Mouse (Mus musculus) neural tube, embryonic 14.5 days (tissue): Measurements from ENCODE around the gene Uvssa. TPM values are rescaled to one million over a fixed set of nuclear protein-coding genes. Genes with fewer than 3 reads are reported as not detected.
"Not testable (repeated sequence)": the region's sequence is repeated elsewhere in the genome, so short reads cannot be mapped to it uniquely, and the experiment has no call there.

Experiments used
- ATAC-seq: fragments of 200-750 bp; cut with Nextera tagmentation; 2 replicates; pipeline ENCODE4 v1.8.0; 2017; ENCODE audit warnings: low read depth, mild to moderate bottlenecking, moderate TSS enrichment, moderate library complexity
- H3K27ac ChIP-seq: fragments of 300-500 bp; sonication (generic); 2 replicates; pipeline ENCODE4 v1.5.1; 2014; ENCODE audit warnings: low read depth, mild to moderate bottlenecking, control low read depth, low read length, moderate library complexity, mixed read lengths
- H3K27me3 ChIP-seq: fragments of 300-500 bp; sonication (generic); 2 replicates; pipeline ENCODE4 v1.6.1; 2014; ENCODE audit warnings: low read length; ENCODE audit not compliant: control insufficient read depth, insufficient read depth
- H3K36me3 ChIP-seq: fragments of 300-500 bp; sonication (generic); 2 replicates; pipeline ENCODE4 v1.6.1; 2014; ENCODE audit warnings: low read length, mixed read lengths; ENCODE audit not compliant: control insufficient read depth, insufficient read depth
- H3K4me1 ChIP-seq: fragments of 300-500 bp; sonication (generic); 2 replicates; pipeline ENCODE4 v1.6.1; 2014; ENCODE audit warnings: low read length; ENCODE audit not compliant: control insufficient read depth, insufficient read depth
- H3K4me2 ChIP-seq: fragments of 300-500 bp; sonication (generic); 2 replicates; pipeline ENCODE4 v1.6.1; 2014; ENCODE audit warnings: mild to moderate bottlenecking, low read depth, low read length, control low read depth
- H3K4me3 ChIP-seq: fragments of 300-500 bp; sonication (generic); 2 replicates; pipeline ENCODE4 v1.5.1; 2014; ENCODE audit warnings: low read depth, low read length, control low read depth, mixed read lengths
- H3K9ac ChIP-seq: fragments of 300-500 bp; sonication (generic); replicated peaks from 2 replicates; pipeline ENCODE4 v1.6.1; 2014; ENCODE audit warnings: low read depth, mild to moderate bottlenecking, control low read depth, low read length, mixed read lengths
- H3K9me3 ChIP-seq: fragments of 300-500 bp; sonication (generic); 2 replicates; pipeline ENCODE4 v1.6.1; 2016; ENCODE audit warnings: low read length; ENCODE audit not compliant: control insufficient read depth
- WGBS: fragments of 180-500 bp; shearing (Covaris S2); extraction: QIAGEN DNeasy Blood & Tissue Kit; methylation state at CpG from one replicate; pipeline ENCODE4 v1.1.7; 2014; 5-methylcytosine and 5-hydroxymethylcytosine counted together
- polyA plus RNA-seq: library from polyadenylated mRNA; unstranded; fragments of >200 nt; fragmentation: Nextera tagmentation; extraction: Ambion mirVana; gene quantifications from 2 replicates; pipeline ENCODE4 v1.2.1, GENCODE M21; 2014

Gene Uvssa
- polyA plus RNA-seq = 8.7 and 9.0 TPM in 2 replicates

DNA sequence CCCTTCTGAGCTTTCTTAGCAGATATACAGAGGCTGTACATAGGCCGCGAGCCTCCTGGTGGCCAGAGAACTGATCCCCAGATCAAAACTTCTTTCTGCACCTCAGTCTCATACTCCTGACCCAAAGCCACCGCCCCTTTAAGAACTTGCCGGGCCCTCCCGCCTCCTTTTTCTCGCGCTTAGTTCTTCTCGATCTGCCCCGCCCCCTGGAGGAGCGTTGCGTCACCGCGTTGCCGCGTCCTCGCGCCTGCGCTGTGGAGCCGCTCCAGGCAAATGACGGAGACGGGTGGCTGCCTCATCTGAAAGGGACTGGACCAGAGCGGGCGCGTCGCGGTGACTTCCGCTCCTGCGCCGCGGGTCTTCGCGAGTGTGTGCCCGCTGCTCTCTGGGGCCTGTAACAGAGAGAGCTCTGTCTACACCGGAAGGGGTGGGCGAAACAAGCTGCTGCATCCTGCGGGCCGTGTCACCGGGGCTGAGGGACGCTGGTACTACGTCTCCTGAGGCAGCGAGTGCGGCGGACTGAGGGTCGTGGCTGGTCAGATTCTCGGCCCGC is at the start of gene Uvssa:
Gene Uvssa (plus strand): TSS at position 248 of the 553 bp plus-strand sequence.
- WGBS = under 1% methylated on average over 46 of the region's 46 CpGs
- peak; percentile 99 for ATAC-seq

DNA sequence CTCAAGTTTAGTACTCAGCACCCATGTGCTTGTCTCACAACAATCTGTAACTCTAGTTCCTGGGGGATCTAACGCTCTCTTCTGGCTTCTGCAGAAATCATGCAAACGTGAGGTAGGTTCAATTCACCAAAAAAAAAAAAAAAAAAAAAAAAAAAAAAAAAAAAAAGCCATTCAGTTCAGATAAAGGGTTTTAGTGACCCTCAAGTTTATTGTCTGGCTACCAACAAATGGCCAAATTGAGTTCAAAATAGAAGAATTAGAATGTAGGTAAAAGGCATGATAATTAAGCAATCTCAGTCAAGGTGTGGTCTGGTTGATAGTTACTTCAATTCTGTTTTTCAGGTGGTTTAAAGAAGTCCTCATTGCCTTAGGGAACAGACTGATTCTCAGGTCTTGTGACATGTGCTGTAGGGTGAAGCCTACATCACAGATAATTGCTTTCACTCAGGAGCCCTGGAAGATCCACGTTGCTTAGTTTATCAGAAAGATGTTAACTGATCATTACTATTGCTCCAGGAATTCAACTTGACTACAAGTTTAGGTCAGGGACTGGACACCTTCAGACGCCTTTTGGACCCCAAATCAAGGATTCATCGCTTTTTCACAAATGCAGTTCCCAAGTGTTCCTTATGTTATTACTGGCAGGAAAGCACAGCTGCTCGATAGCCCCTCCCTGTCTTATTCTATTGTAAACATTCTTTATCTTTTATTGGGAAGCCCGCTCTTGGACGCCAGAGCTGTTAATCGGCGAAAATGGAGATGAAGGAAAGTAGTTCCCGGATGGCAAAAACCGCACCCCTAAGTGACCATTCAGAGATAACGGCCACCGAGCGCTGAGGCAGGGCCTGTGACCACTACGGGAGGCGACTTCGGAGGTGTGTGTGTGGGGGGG is 43.7 kb upstream of the Uvssa start:
- H3K27ac ChIP-seq = peak overlapping the region; percentile 84

More for the DNA sequence above, at the start of gene Uvssa:
- Histone ChIP-seq H3K27ac (peak within 1 kb of the TSS; percentile 97), H3K4me2 (peak within 1 kb of the TSS; percentile 87), H3K4me3 (peak within 1 kb of the TSS; percentile 66), H3K27me3 (no peaks in the 10 kb centered on the region), H3K9ac (peak within 1 kb of the TSS; percentile 75), H3K36me3 (peaks cover 2% of the 10 kb centered on the region; the same call in 1 of the 2 replicates), H3K4me1 (peaks cover 11% of the 10 kb centered on the region), H3K9me3 (no peaks in the 10 kb centered on the region)

DNA sequence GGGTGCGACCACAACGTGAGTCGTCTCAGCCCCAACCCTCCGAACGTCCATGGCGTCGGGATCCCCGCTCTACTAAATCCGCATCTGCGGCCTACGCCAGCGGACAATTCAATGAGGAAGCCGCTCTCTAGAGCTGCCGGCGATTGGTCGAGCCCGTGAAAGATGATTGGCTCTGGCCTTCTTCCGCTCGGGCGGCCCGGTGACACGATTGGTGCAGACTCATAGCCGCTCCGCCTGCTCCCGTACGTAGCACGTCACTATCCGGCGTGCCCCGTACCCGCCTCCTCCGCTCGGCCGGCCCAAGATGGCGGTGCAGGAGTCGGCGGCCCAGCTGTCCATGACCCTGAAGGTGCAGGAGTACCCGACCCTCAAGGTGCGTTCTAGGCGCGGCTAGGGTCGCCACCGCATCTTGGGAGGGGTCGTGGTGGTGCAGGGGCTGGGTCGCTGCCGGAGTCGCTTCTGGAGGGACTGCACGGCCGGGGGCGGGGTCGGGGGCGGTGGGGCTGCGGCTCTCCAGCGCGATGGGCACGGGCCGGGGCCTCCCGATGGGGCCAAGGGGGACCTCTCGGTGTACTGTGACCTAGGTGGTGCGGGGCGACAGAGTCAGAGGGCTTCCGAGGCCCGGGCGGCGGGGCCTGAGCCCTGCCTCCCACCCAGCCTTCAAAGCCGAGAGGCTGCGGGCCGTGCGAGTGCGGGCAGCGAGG is 42.9 kb upstream of the Uvssa start, which contains the start of gene Maea:
Gene Maea (plus strand): TSS at position 237 of the 704 bp plus-strand sequence.
- WGBS = 1% methylated on average over 70 of the region's 71 CpGs
- H3K4me1 ChIP-seq = peaks cover 14% of the 10 kb centered on the region
- ATAC-seq = peak; percentile 100
- H3K27ac ChIP-seq = peak within 1 kb of the TSS; percentile 84
- peak within 1 kb of the TSS; percentile 99 for H3K4me3 ChIP-seq
- peak within 1 kb of the TSS; percentile 95 for H3K9ac ChIP-seq
- H3K27me3 ChIP-seq = no peaks in the 10 kb centered on the region
- peak within 1 kb of the TSS; percentile 89 for H3K4me2 ChIP-seq
- no peaks in the 10 kb centered on the region for H3K9me3 ChIP-seq
- no peaks in the 10 kb centered on the region for H3K36me3 ChIP-seq

More for the DNA sequence above, 43.7 kb upstream of the Uvssa start:
- Histone ChIP-seq H3K9me3 (no peaks in the 10 kb centered on the region), H3K4me2 (peak overlapping the region; percentile 63), H3K27me3 (no peaks in the 10 kb centered on the region), H3K36me3 (no peaks in the 10 kb centered on the region), H3K4me1 (peaks cover 14% of the 10 kb centered on the region), H3K9ac (peak overlapping the region; percentile 69), H3K4me3 (peak overlapping the region; percentile 99)
- 21% methylated on average over 18 of the region's 18 CpGs for WGBS
- ATAC-seq = peak; percentile 12; the same call in 1 of the 2 replicates

DNA sequence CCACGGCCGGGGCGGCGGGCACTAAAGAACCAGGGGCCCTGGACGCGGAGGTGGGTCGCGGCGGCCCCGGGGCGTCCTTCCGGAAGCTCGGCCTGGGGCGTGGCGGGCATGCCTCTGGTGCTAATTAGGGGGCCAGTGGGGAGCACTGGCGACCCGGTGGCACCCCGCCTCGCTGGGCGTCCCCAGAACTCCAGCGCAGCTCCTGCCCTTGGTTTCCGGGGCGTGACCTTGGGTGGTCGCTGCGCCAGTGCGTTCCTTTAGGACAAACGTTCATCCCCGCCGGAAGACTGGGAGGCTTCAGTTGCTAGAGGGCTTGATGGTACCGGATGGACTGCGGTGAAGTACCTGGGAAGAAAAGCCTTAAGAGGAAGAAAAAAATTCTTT is 42.4 kb upstream of the Uvssa start:
- under 1% methylated on average over 31 of the region's 31 CpGs for WGBS
- peak overlapping the region; percentile 74 for H3K27ac ChIP-seq

DNA sequence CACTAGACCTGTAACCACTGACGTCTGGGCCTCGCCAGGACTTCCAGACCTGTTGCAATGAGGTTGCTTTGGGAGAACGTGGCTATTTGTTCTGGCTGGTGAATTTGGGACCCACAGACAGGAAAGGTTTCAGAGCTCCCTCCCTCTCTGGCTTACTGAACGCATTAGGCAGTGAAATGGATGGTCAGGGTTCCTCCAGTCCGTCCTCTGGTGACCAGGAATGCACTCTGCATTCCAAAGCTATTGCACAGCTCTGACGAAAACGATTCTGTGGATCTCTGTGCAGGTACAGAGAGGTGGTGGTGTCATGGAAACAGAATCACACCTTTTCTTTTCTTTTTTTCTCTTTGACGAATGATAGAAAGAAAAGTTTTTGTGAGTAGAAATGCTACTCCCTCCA is 41.1 kb upstream of the Uvssa start:
- Histone ChIP-seq H3K36me3 (no peaks in the 10 kb centered on the region), H3K4me2 (peak overlapping the region; percentile 89; the same call in 1 of the 2 replicates), H3K27ac (no peak overlapping the region), H3K27me3 (no peaks in the 10 kb centered on the region), H3K9ac (no peak overlapping the region), H3K9me3 (no peaks in the 10 kb centered on the region), H3K4me1 (peaks cover 18% of the 10 kb centered on the region), H3K4me3 (no peak overlapping the region)
- no peak for ATAC-seq
- 85% methylated on average over 8 of the region's 8 CpGs for WGBS

More for the DNA sequence above, 42.4 kb upstream of the Uvssa start:
- peak overlapping the region; percentile 89 for H3K4me2 ChIP-seq
- H3K9ac ChIP-seq = peak overlapping the region; percentile 95
- H3K4me1 ChIP-seq = peaks cover 16% of the 10 kb centered on the region
- peak overlapping the region; percentile 99 for H3K4me3 ChIP-seq
- ATAC-seq = no peak; the same call in 1 of the 2 replicates
- H3K36me3 ChIP-seq = no peaks in the 10 kb centered on the region
- no peaks in the 10 kb centered on the region for H3K9me3 ChIP-seq
- no peaks in the 10 kb centered on the region for H3K27me3 ChIP-seq

DNA sequence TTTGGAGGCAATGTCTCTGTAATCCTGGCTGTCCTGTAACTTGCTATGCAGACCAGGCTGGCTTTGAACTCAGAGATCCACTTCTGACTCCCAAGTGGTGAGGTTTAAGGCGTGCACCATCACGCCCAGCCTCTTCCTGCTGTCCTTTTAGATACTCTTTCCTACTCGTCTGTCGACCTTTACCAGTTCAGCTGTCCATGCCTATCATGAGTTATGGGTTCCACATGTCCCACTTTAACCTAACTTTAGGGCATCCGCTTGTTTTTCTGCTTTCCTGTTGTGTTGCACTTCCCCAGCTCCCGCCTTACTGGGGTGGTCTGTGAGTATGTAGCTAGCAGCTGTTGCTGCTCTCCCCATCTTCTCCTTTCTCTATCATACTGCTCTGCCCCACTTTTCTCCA is 37.2 kb upstream of the Uvssa start:
- H3K4me2 ChIP-seq = no peak overlapping the region
- WGBS = 86% methylated on average over 6 of the region's 6 CpGs
- ATAC-seq = no peak
- no peaks in the 10 kb centered on the region for H3K36me3 ChIP-seq
- H3K27ac ChIP-seq = no peak overlapping the region
- no peaks in the 10 kb centered on the region for H3K9me3 ChIP-seq
- no peak overlapping the region for H3K4me3 ChIP-seq
- no peak overlapping the region for H3K9ac ChIP-seq
- H3K27me3 ChIP-seq = no peaks in the 10 kb centered on the region
- peaks cover 17% of the 10 kb centered on the region for H3K4me1 ChIP-seq

DNA sequence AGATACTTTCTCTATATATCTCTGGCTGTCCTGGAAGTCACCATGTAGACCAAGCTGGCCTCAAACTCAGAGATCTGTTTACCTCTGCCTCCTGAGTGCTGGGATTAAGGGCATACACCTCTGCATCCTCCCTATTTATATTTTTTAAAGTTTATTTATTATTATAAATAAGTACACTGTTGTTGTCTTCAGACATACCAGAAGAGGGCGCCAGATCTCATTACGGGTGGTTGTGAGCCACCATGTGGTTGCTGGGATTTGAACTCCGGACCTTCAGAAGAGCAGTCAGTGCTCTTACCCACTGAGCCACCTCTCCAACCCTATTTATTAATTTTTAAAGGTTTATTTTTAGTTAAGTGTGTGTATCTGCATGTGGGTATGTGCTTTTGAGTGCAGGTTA is 36.1 kb upstream of the Uvssa start:
- not testable (repeated sequence) for H3K4me2 ChIP-seq, ATAC-seq, H3K9me3 ChIP-seq, H3K4me1 ChIP-seq, H3K9ac ChIP-seq, H3K36me3 ChIP-seq, H3K4me3 ChIP-seq, H3K27ac ChIP-seq, H3K27me3 ChIP-seq
- 73% methylated on average over 3 of the region's 3 CpGs for WGBS

DNA sequence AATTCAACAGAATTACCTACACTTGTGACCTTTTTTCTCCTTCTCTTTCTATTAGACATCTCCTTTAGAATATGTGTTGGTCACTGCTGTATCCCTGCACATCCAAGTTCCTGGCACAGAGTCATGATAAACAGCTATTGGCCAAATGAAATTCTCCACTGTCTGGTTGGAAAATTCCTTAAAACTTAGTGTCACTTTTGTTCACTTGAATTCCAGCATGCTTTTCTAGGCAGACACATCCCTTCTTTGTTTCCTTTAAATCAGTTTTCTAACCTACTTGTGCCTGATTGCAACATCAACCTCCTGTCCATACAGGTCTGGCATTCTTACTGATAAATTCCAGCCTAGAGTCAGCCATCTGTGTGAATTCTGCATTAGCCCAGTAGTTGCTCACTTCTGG is 35.5 kb upstream of the Uvssa start:
- Histone ChIP-seq H3K4me3 (no peak overlapping the region), H3K36me3 (no peaks in the 10 kb centered on the region), H3K27ac (no peak overlapping the region), H3K9me3 (no peaks in the 10 kb centered on the region), H3K9ac (no peak overlapping the region), H3K4me1 (peaks cover 4% of the 10 kb centered on the region; the same call in 1 of the 2 replicates), H3K4me2 (no peak overlapping the region), H3K27me3 (no peaks in the 10 kb centered on the region)
- no peak for ATAC-seq
